Mouse (Mus musculus) granulocyte monocyte progenitor cell, adult 5-6 weeks (primary cell): Measurements from ENCODE around the gene Os9. TPM values are rescaled to one million over a fixed set of nuclear protein-coding genes. Genes with fewer than 3 reads are reported as not detected.
A peak's percentile ranks its signal among the peaks of the same experiment; 100 is the strongest.

ENCODE experiments used
- ATAC-seq: replicated peaks from 2 replicates; pipeline ENCODE4 v1.8.0; 2016; ENCODE audit warnings: mild to moderate bottlenecking, moderate TSS enrichment, inconsistent platforms; ENCODE audit not compliant: poor library complexity, severe bottlenecking
- total RNA-seq, 2 experiments: library from RNA; stranded (forward) in 1 of 2; stranded (reverse) in 1 of 2; fragments of 200-712, 200-1000 nt in 1 of 2; fragments of >200 nt in 1 of 2; fragmentation: Nextera tagmentation in 1 of 2; gene quantifications; 2 replicates each; pipeline ENCODE4 v1.2.3; 2014 to 2017

Os9 gene
- total RNA-seq, 2 experiments from 2014 or later, result 73.3 to 218 TPM

DNA sequence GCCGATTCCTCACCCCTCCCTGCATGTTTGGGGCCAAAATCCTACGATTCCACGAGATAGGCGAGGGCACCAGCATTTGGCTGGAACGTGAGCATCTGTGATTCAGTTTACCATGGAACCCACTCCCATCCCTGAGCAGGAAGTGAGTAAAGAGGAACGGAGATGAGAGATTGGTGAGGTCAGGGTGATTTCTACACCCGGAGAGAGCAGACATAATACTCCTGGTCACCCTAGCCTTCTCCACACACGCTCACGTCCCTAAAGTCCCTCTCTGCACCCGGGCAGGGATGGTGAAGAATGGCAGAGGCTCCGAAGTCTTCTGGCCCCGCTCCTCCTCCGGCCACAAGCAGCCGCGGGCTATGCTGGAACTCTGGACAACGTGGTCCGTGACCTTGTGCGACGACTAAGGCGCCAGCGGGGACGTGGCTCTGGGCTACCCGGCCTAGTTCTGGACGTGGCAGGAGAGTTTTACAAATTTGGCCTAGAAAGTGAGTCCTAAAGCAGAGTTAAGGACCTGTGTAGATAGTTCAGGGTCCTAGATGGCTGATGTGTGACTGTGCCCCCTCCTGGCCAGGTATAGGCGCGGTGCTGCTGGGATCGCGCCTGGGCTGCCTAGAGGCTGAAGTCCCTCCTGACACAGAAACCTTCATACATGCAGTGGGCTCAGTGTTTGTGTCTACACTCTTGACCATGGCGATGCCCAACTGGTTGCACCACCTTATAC is 71.4 kb downstream of the Os9 start:
- peak; percentile 55 for ATAC-seq

DNA sequence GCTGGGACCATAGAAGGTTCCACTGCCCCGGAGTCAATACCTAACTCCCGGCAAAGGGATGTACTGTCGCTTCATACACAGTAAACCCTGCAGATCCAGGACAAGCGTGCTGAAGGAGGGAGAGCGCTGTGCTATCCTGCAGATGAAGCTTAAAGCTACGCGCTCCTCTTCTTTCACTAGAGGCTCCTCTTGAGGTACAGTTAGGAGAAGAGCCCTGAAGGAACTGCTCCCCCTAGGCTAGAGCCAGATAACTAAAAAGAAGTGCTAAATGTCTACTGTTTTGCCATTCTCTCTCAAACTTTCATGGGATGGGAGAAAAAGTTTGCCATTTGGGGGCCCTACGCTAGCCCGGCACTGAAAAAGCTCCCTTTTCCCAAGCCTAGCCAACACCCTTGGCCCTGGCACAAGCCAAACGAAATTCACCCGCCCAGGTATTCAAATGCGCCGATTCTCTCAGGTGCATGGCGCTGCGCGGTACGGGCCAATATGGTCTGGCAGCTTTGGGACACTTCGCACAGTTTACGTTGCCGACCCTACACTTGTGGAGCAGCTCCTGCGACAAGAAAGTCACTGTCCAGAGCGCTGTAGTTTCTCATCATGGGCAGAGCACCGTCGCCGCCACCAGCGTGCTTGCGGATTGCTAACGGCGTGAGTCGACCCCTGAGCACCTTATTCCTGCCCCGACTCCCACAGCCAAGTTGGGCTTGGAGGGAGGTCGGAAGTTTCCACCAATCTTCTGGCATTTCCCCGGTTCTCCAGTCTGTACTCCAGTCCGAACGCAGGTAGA is 72.1 kb downstream of the Os9 start:
- ATAC-seq, result peak; percentile 1; the same call in 1 of the 2 replicates

DNA sequence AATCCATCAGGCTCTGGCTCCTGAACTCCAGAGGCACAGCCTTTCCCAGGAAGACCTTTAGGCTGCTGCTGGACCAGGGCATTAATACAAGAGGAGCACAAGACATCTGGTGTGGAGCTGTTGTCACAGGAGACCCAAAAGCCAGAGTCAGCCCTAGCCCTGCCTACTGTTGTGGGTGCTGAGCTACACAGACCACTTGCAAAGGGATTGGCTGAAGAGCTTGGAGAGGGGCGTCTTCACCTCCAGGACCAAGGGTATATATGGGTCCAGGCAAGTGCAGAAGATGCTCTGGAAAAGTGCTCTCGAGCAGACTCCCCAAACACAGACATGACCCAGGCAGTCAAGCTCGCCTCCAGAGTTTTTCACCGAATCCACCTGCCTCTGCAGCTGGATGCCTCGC is 73.0 kb downstream of the Os9 start, which contains the start of gene Cyp27b1:
Gene Cyp27b1 (plus strand): TSS at position 297 of the 400 bp plus-strand sequence.
- ATAC-seq, result no peak

Other genes with a start within 250 kb of the Os9 start
- 19.0 and 20.2 TPM in 2 replicates for gene Atp23, start 219.8 kb downstream of the Os9 start, total RNA-seq (2014; fragmentation: Nextera tagmentation)
- 12.8 and 15.7 TPM in 2 replicates for gene Atp23, start 219.8 kb downstream of the Os9 start, total RNA-seq (2017)
- 53.4 and 62.9 TPM in 2 replicates for gene Ctdsp2, start 142.4 kb downstream of the Os9 start, total RNA-seq (2014; fragmentation: Nextera tagmentation)
- 21.2 and 21.5 TPM in 2 replicates for gene Ctdsp2, start 142.4 kb downstream of the Os9 start, total RNA-seq (2017)
- gene Avil, start 120.4 kb downstream of the Os9 start, total RNA-seq (2014; fragmentation: Nextera tagmentation), result not detected in 2 replicates
- gene Avil, start 120.4 kb downstream of the Os9 start, total RNA-seq (2017), result not detected in 2 replicates
- 32.9 and 52.7 TPM in 2 replicates for gene Tsfm, start 90.3 kb downstream of the Os9 start, total RNA-seq (2014; fragmentation: Nextera tagmentation)
- 33.1 and 41.5 TPM in 2 replicates for gene Tsfm, start 90.3 kb downstream of the Os9 start, total RNA-seq (2017)
- 40.4 and 47.0 TPM in 2 replicates for gene Mettl1, start 79.7 kb downstream of the Os9 start, total RNA-seq (2014; fragmentation: Nextera tagmentation)
- 25.8 and 36.7 TPM in 2 replicates for gene Mettl1, start 79.7 kb downstream of the Os9 start, total RNA-seq (2017)
- gene Eef1akmt3, start 79.6 kb downstream of the Os9 start, total RNA-seq (2014; fragmentation: Nextera tagmentation), result 0.13 TPM in 1 of 2 replicates, not detected in the other
- not detected in 2 replicates for gene Eef1akmt3, start 79.6 kb downstream of the Os9 start, total RNA-seq (2017)
- gene Cyp27b1, start 72.9 kb downstream of the Os9 start, total RNA-seq (2014; fragmentation: Nextera tagmentation), result 0.45 TPM in 1 of 2 replicates, not detected in the other
- gene Cyp27b1, start 72.9 kb downstream of the Os9 start, total RNA-seq (2017), result 0.69 TPM in 1 of 2 replicates, not detected in the other
- gene March9, start 60.9 kb downstream of the Os9 start, total RNA-seq (2014; fragmentation: Nextera tagmentation), result not detected in 2 replicates
- not detected in 2 replicates for gene March9, start 60.9 kb downstream of the Os9 start, total RNA-seq (2017)
- gene Cdk4, start 57.6 kb downstream of the Os9 start, total RNA-seq (2014; fragmentation: Nextera tagmentation), result 721 and 802 TPM in 2 replicates
- gene Cdk4, start 57.6 kb downstream of the Os9 start, total RNA-seq (2017), result 568 and 716 TPM in 2 replicates
- 92.4 and 102 TPM in 2 replicates for gene Tspan31, start 50.9 kb downstream of the Os9 start, total RNA-seq (2014; fragmentation: Nextera tagmentation)
- 82.5 and 82.6 TPM in 2 replicates for gene Tspan31, start 50.9 kb downstream of the Os9 start, total RNA-seq (2017)
- 26.3 and 27.2 TPM in 2 replicates for gene Agap2, start 45.8 kb downstream of the Os9 start, total RNA-seq (2014; fragmentation: Nextera tagmentation)
- 18.8 and 34.4 TPM in 2 replicates for gene Agap2, start 45.8 kb downstream of the Os9 start, total RNA-seq (2017)
- gene B4galnt1, start 44.1 kb upstream of the Os9 start, total RNA-seq (2014; fragmentation: Nextera tagmentation), result 288 and 308 TPM in 2 replicates
- 141 and 161 TPM in 2 replicates for gene B4galnt1, start 44.1 kb upstream of the Os9 start, total RNA-seq (2017)
- gene Slc26a10, start 59.5 kb upstream of the Os9 start, total RNA-seq (2014; fragmentation: Nextera tagmentation), result 0.15 TPM in 1 of 2 replicates, not detected in the other
- 0.26 and 0.88 TPM in 2 replicates for gene Slc26a10, start 59.5 kb upstream of the Os9 start, total RNA-seq (2017)
- gene Arhgef25, start 69.0 kb upstream of the Os9 start, total RNA-seq (2014; fragmentation: Nextera tagmentation), result 3.2 TPM in 1 of 2 replicates, not detected in the other
- gene Arhgef25, start 69.0 kb upstream of the Os9 start, total RNA-seq (2017), result 0.15 and 0.95 TPM in 2 replicates
- gene Dtx3, start 74.6 kb upstream of the Os9 start, total RNA-seq (2014; fragmentation: Nextera tagmentation), result 51.9 and 54.4 TPM in 2 replicates
- 17.9 and 19.9 TPM in 2 replicates for gene Dtx3, start 74.6 kb upstream of the Os9 start, total RNA-seq (2017)
- gene Pip4k2c, start 90.5 kb upstream of the Os9 start, total RNA-seq (2014; fragmentation: Nextera tagmentation), result 12.1 and 13.6 TPM in 2 replicates
- gene Pip4k2c, start 90.5 kb upstream of the Os9 start, total RNA-seq (2017), result 7.6 and 13.8 TPM in 2 replicates
- gene Kif5a, start 142.2 kb upstream of the Os9 start, total RNA-seq (2014; fragmentation: Nextera tagmentation), result 1.4 TPM in 1 of 2 replicates, not detected in the other
- gene Kif5a, start 142.2 kb upstream of the Os9 start, total RNA-seq (2017), result 0.30 and 0.31 TPM in 2 replicates
- 62.3 and 72.1 TPM in 2 replicates for gene Dctn2, start 145.2 kb upstream of the Os9 start, total RNA-seq (2014; fragmentation: Nextera tagmentation)
- 80.4 and 83.9 TPM in 2 replicates for gene Dctn2, start 145.2 kb upstream of the Os9 start, total RNA-seq (2017)
- gene Mbd6, start 167.9 kb upstream of the Os9 start, total RNA-seq (2014; fragmentation: Nextera tagmentation), result 53.3 and 72.1 TPM in 2 replicates
- gene Mbd6, start 167.9 kb upstream of the Os9 start, total RNA-seq (2017), result 4.1 TPM in 2 replicates
- 63.0 and 105 TPM in 2 replicates for gene Mars, start 190.7 kb upstream of the Os9 start, total RNA-seq (2014; fragmentation: Nextera tagmentation)
- 193 and 221 TPM in 2 replicates for gene Mars, start 190.7 kb upstream of the Os9 start, total RNA-seq (2017)
- gene Arhgap9, start 200.8 kb upstream of the Os9 start, total RNA-seq (2014; fragmentation: Nextera tagmentation), result 46.0 and 53.1 TPM in 2 replicates
- gene Arhgap9, start 200.8 kb upstream of the Os9 start, total RNA-seq (2017), result 34.7 and 51.8 TPM in 2 replicates
- not detected in 2 replicates for gene Gli1, start 220.8 kb upstream of the Os9 start, total RNA-seq (2014; fragmentation: Nextera tagmentation)
- not detected in 2 replicates for gene Gli1, start 220.8 kb upstream of the Os9 start, total RNA-seq (2017)
- not detected in 2 replicates for gene Inhbe, start 233.3 kb upstream of the Os9 start, total RNA-seq (2014; fragmentation: Nextera tagmentation)
- gene Inhbe, start 233.3 kb upstream of the Os9 start, total RNA-seq (2017), result not detected in 2 replicates
- gene Inhbc, start 249.3 kb upstream of the Os9 start, total RNA-seq (2014; fragmentation: Nextera tagmentation), result not detected in 2 replicates
- not detected in 2 replicates for gene Inhbc, start 249.3 kb upstream of the Os9 start, total RNA-seq (2017)